Mouse (Mus musculus) kidney, postnatal 10 days (tissue): ENCODE data around the gene Col13a1.

Experiments
- DNase-seq: peaks from one replicate; pipeline ENCODE4 v3.0.0; 2021; ENCODE audit warnings: mixed read lengths

Col13a1 gene

DNA sequence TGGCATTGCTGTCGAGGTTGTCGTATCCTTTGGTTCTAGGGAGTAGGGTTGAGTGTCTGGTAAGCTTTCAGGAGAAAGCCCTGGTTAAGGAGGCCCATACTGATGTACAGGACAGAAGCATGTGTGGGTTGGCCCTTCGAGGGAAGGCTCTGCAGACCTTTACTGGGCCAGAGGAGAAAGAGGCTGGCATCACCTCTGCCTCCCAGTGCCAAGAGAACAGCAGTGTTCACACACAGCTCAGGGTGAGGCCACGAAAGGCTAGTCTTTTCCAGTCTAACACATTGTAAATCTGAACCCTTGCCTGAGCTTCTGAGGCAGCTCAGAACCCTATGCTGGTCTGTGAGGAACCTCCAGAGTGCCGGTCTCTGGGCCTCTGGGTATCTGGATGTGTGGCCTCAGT, 84.3 kb downstream of the Col13a1 start:
- DNase-seq = no peak

DNA sequence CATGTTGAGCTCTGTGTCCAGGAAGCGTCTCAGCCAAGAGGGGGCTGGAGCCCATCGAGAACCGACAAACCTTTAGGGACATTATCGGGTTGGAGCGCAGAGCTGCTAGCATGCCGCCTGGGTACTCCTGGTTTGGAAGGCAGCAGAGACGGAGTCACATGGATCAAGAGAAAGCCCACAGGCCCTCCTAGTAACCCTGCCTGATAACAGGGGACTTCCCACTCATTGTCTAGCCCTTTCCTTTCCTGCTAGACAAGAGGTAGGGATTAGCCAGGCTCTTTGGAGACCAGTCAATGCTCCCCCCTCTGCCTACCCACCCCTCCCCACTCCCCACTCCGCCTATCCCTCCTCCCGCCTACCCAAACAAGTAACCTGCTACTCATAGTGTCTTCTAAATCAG, 87.8 kb downstream of the Col13a1 start:
- DNase-seq = no peak

DNA sequence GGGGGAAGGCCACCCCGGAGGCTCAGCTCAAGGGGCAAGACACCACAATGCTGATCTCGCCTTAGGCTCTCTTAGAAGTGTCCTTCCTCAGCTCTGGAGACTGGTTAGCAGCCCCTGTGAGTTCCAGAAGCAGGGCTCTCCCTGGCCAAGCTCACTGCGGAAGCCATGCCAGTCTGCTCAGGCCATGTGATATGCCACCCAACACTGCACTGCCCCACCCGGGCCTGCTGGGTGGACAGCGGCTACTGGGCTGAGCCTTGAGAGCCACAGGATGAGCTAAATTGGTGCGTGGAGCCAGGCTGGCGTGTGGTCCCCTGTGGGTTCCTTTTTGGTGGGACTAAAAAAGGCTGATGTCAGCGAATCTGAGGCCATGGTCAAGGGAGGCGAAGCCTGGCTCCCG, 88.6 kb downstream of the Col13a1 start:
- no peak for DNase-seq

DNA sequence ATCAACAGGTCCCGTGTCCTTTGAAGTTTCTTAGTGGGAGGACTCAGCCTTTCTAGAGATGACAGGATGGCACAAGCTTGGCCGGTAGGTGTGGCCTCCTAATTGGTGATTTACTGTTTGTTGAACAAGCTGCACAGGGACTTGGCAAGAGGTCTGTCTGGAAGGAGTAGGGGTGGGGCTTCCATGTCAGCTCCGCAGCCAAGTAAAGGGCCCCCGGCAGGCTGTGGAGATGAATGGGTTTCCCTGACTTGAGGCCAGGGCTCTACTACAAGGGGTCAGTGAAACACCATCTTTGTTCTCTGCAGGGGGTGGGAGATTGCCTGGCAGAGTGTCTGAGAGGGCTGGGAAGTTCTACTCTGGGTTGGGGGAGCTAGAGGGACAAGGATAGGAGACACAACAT, 99.5 kb downstream of the Col13a1 start:
- DNase-seq = peak; percentile 70

DNA sequence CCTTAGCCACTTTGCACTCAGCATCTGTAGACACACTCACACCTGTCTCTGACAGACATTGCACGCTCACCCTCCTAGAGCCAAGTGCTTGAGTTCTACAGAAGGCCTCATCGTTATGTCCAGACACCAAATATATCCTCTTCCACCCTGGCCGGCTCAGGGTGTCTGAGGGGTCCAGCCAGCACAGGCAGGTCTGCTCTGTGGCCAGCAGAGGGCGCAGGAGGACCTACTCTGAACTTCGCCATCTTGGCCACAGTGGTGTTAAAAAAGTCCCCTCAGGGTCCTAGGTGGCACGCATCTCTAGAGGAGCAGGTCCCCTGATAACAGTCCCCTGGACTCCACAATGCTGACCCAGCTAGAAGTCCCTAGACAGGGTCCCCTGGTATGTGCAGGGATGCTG, 101.1 kb downstream of the Col13a1 start:
- peak; percentile 88 for DNase-seq

DNA sequence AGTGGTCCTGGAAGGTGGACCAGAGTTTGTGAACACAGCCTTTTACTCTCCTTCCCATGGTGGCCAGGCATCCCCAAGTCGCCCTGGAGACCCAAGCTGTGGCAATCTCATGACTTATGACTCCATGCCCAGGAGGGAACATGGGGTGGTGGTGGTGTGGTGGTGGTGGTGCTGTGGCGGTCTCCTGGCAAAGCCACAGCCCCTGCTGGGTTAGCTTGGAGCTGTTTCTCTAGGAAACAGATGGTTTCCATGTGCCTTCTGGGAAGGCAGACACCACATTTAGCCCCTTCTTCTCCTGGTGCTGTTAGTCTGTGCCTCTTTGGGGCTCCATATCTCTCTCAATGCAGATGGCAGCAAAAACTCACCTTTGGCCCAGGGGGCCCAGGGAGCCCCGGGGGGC, 109.1 kb downstream of the Col13a1 start:
- DNase-seq = no peak

DNA sequence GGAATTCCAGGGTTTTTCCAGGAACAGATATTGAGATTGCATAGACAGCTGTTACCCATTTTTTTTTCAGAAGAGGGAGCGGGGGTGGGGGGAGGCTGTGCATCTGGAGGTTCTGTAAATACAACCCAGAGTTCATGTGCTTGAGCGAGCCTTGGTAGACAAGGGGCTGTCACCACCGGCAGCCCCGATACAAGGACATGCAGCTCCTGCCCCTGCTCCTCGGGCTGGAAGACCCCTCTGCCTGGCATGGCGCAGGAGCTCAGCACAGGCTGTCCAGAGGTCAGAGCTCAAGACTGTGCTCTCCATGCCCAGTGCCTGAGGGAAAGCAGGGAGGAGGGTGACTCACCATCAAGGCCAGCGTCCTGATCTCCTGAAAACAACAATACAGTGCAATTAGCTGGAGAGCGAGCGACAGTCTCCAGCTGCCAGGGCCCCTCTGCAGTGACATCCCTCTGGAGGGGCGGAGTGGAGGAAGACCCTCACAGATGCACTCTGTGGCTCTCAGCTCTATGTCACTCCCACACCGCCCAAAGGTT, 112.8 kb downstream of the Col13a1 start:
- no peak for DNase-seq

DNA sequence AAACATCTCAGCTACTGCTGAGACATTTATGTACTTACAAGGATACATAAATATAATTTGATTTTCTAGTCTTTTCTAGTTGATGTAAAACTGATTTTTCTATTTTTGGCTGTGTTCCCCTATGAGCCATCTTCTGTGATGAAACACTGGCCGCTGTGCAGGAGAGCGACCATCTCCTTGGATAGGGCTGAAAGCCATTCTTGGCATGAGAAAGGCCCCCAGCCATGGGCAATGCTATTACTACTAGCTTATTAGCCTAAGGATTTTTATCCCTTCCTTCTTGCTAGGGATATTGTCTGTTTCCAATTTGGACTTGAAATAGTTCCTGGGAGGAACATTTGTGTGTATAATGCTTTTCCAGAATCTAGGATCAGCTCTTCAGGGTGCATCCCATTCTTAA, 119.5 kb downstream of the Col13a1 start:
- no peak for DNase-seq

DNA sequence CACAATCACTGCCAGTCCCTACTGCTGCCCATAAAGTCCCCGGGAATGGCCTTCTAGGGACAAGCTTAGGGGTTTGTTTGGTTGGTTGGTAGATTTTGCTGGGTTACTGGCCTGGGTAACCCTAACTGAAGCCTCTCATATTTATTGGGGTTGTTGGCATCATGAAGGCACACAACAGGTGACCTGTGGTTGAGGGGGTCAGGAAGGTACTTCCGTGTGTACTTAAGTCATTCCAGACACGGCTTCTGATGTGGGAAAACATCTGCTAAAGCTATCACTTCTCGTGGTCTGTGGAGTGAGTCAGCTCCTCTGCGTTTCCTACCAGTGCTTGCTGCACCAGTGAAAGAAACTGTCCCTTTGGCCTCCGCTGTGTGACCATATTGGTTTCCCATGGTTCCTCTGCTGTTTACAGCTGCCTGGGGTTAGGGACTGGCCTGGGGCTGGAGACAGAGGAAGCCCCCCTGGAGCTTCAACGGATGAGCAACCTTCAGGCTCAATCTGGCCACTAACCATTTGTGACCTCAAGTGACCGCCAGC, 123.7 kb downstream of the Col13a1 start:
- DNase-seq = no peak

DNA sequence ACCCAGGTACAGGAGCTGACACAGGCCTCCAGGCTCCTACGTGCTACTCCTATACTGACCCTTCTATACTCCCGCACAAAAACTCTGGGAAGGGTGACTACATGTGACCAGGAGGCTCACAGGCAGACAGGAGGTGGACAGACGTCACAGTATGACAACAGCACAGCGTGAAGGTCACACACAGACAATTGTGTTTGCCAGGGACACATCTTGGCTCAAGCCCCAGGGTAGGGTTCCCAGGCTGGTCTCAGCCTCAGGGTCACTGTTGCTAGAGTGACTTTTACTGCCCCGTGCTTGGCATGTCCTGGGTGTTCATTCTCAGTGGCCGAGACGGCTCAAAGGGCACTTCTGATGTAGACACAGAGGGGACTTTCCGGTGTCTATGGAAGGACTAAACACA, 126.1 kb downstream of the Col13a1 start:
- no peak for DNase-seq

DNA sequence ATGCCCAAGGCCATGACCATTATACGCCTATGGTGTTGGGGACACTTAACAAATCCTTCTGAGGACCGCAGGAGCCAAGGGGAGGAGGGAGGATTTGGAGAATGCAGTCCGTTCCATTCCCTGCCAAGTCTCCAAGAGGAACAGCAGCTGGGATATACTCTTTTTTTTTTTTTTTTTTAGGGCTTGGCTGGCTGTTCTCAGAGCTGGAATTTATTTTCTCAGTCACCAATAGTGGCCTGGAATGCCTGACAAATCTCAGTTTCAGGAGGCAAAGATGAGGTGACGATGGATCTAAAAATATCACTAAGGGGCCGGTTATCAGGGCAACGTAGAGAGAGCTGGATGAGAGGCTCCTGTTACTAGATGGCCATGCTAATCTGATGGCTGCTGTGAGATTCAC, 130.4 kb downstream of the Col13a1 start:
- peak; percentile 45 for DNase-seq

DNA sequence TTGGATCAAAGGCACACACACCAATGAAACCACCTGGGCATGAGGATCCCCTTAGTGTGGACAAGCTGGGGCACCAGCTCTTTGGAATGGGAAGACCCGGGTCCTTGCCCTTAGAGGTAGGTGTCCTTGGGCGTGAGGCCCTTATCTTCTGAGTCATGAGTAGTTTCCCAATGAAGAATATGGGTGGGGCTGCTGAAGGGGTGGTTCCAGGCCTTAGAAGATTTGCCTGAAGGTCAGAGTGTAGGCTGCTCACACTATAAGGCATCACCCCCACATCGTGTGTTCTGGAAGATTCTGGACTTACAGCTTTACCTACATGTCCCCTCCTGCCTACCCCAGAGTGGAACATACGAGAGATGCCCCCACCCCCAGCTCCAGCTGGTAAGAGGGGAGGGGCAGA, 133.4 kb downstream of the Col13a1 start:
- no peak for DNase-seq

DNA sequence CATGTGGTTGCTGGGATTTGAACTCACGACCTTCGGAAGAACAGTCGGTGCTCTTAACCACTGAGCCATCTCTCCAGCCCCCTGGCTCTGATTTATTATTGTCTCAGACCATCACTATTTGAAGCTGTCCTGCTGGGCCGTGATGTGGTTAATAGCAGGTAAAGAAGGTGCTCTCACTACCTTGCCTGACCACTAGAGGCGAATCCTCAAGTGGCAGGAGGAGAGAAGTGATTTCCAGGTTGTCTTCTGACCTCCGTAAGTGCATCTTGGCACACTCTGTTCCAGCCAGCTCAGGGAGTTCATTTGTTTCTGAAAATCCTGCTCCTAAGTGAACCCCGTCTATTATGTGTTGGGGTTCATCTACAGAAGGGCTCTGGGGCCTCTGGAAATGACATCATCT, 134.4 kb downstream of the Col13a1 start:
- no peak for DNase-seq

DNA sequence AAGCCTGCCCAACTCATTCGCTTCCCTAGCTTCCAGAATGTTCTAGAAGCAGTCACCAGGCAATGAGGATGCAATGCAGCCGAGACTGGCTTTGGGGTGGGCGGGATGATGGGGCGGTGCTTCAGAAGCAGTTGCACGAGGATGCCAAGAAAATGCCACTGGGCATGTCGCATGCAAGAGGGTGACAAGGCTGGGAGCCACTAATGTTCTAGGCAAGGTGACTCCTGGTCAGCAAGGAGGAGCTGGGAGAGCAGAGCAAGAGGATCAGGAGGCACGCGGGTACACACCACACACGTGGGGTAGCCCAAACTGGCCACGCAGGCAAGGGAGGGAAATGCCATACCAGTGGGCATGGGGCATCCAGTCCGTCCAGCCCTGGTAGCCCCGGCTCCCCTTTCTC, 136.6 kb downstream of the Col13a1 start:
- DNase-seq = no peak

DNA sequence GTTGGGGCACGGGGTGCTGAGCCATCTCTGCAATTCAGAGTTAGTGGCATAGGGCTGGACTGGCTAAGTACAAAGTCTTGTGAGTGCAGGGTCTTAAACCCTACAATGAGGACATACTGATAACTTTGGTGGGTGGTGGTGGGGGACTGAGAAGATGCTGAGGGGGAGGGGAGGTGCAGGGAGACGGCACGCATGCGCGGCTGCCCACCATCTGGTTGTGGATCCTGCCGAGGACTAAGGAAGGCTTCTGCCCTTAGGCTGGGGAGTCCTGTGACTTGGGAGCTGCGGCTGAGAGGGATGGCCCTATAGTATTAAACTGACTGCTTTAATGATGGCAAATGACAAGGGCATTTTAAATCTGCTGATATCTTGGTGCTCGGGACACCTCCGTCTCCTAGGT, 139.6 kb downstream of the Col13a1 start:
- no peak for DNase-seq

DNA sequence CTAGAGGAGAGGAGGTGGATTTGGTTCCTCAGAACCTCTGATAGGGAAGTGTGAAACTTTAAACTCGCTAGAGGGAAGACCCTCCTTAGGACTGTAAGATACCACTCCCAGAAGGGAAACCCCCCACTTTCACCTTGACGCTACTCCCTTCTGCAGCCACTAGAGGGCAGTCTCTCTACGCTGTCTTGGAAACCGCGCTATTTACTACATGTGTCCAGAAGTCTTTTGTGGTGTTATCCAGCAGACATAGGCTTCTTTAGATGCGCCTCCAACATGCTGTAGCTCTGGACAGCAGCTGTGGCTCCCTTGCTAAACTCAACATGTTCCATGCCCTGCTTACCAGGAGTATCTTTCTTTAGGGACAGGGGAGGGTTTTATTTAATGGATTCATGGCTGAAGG, 140.1 kb downstream of the Col13a1 start:
- peak; percentile 69 for DNase-seq

DNA sequence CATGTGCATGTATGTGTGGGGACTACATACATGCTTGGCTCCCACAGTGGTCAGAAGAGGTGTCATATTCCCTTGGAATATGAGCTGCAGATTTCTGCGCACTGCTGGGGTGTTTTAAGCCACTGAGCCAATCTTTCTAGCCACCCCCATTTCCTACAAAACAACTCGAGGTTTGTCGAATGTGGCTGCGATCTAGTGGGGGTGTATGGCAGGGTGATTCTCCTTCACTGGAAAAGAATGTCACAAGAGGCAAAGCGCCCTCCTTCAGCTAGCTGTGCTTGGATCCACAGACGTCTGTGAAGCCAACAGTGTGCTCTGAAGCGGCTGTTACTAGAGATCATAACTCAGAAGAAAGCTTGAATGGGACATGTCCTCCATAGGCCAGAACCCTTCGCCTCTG, 141.6 kb downstream of the Col13a1 start:
- DNase-seq = no peak

DNA sequence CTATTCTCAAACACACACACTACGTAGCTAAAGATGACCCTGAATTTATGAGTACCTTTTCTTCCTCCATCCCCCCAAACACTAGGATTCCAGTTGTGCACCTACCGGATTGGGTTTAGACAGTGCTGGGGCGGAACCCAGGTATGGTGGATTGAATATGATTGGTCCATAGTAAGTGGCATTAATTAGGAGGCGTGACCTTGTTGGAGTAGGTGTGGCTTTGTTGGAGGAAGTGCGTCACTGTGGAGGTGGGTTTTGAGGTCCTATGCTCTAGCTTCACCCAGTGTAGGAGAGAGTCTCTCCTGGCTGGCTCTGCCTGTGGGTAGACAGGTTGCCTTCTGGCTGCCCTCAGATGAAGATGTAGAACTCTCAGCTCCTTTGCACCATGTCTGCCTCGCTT, 144.6 kb downstream of the Col13a1 start:
- no peak for DNase-seq

DNA sequence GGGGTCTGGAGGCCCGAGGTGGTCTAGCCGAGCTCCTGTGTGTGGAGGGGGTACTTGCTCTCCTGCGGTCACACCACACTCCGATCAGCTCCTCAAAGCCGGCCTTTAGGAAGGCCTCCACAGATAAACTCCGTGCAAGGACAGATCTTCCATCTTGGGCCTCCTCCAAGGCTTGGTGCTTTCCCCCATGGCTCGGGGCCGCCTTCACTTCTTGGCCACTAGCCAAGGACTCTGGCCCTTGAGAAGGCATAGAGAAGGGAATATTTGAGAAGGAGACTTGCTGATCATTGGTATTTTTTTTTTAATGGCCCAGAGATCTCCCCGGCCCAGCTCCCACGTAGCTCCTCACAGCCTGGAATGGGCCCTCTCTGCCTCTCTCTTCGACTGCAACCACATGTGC, 146.2 kb downstream of the Col13a1 start:
- DNase-seq = no peak

DNA sequence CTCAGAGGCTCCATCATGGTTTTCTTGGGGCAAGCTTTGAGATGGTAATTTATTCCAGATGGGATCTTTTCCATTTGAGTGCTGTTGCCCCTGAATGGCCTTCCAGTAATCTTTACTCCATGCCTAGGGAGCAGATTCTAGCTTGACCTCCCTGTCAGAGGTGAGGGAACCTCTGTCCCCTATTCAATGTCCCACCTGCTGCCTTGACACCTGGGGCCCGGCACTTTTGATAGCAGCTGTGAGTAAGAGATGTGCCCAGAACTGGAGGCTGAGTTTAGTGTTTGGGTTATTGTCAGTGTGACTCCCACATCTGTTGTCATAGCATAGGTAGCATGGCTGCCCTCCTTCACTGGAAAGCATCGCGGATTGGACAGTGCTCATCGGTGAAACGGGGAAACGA, 147.2 kb downstream of the Col13a1 start:
- no peak for DNase-seq

DNA sequence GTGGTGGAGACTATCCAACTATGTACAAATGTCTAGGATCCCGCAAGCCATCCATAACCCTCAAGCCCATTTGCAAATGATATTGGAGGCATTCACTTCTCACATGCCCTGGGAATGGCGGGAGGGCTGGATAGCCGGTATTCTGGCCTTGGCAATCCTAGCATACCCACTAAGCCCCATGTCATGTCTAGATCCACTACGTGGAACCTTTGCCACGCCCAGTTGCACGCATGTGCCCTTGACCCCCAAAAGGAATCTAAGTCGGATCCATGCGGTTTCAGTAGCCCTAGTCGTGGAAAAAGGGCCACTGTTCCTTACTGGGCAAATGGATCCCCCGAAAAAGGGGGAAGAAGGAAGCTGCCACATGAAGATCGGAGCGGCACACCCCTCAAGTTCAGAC, 147.7 kb downstream of the Col13a1 start:
- no peak for DNase-seq

DNA sequence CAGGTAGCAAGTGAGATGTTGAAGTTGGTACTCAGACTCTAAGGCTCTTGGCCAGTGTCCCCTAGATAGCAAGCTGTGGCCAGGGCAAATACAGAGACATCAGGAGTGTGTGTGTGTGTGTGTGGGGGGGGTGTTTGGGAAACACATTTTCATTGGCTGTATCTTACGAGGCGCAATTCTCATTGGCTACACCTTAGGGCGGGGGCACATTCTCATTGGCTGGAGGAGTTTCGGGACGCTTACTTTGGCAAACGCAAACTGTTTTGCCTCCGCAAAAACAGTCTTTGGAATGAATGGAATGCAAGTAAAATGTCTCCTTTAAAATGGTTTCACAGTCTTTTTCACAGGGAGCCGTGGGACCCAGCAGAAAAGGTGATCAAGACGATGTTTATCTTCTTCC, 148.1 kb downstream of the Col13a1 start:
- no peak for DNase-seq

DNA sequence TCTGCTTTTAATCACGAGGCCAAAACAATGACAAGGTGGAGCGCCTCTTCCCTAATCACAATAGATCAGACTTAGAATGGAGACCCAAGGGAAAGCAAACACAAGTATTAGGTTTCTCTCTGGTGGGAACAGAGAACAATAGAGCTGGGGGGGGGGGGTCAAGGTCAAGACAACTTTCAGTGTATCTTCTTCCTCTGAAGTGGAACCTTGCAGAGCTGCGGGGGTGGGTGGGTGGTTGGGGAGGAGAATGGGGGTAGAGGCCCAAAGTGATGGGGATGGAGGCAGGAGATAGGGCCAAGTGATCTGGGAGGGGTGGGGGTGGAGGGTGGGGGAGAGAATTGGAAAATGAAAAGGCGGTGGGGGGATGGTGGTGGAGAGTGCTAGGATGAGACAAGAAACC, 149.9 kb downstream of the Col13a1 start:
- no peak for DNase-seq

DNA sequence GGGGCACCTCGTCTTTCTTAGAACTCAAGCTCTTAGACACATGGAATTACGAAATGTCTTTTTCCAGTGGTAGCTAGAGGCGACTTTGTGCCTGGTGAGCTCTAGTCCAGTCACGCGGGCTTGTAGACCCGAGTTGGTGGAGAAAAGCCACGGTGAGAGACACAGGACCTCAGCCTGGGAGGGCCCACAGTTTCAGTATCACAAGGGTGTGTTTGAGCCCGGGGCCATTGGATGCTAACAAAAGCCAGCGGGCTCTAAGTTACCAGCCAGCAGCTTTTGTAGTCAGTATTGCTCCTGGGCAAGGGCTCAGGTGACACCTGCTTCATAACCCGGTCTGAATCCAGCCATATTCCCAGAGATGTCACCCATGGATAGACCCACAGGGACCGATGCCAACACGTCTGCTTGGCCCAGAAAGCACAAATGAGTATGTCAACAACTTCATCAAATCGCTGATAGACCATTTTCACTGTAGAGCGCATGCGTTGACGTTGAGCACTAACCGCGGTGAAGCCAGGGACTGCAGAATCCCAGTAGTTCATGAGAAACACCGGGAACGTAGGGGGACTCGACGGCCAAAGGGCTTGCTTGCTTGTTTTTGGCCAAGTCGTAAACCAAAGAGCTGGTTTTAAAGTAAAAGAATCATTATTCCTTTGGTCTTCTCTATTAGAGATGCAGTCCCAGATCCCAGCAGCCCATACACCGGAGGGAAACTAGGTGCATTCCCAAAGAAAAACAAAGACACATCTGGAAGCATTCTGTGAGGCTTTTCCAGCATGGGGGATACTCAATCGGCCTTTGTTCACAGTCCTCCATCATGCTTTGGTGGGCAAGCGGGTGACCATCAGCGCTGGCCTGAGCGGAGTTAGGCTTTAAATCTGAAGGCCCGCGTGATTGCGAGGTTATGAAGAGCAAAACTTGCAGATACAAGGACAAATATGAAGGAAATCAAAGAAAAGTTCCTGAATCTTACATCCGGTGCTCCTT, 150.7 kb downstream of the Col13a1 start:
- DNase-seq = no peak
